Mouse (Mus musculus): Measurements from ENCODE around the gene Il12rb1. TPM values are rescaled to one million over a fixed set of nuclear protein-coding genes. Genes with fewer than 3 reads are reported as not detected.
A peak's percentile ranks its signal among the peaks of the same experiment; 100 is the strongest.

Il12rb1 gene
- total RNA-seq, 1 experiment from 2014 or later, result 2.7 TPM

GRCm38 (mm10) chr8:70795370-70795769, 12.9 kb upstream of the Il12rb1 start:
- no peak for ATAC-seq (replicated peaks; ENCODE audit: insufficient number of reproducible peaks, low FRiP score, low TSS enrichment, poor library complexity, severe bottlenecking)

GRCm38 (mm10) chr8:70796403-70797080, 11.7 kb upstream of the Il12rb1 start:
- ATAC-seq (replicated peaks; ENCODE audit: insufficient number of reproducible peaks, low FRiP score, low TSS enrichment, poor library complexity, severe bottlenecking), result no peak

- peak; percentile 39 for ATAC-seq (replicated peaks; ENCODE audit: insufficient number of reproducible peaks, low FRiP score, low TSS enrichment, poor library complexity, severe bottlenecking)
Observed at GRCm38 (mm10) chr8:70797081-70798070, 10.9 kb upstream of the Il12rb1 start.

GRCm38 (mm10) chr8:70798281-70798680, 10.0 kb upstream of the Il12rb1 start:
- no peak for ATAC-seq (replicated peaks; ENCODE audit: insufficient number of reproducible peaks, low FRiP score, low TSS enrichment, poor library complexity, severe bottlenecking)

- no peak for ATAC-seq (replicated peaks; ENCODE audit: insufficient number of reproducible peaks, low FRiP score, low TSS enrichment, poor library complexity, severe bottlenecking)
Observed at GRCm38 (mm10) chr8:70800648-70801047, 7.6 kb upstream of the Il12rb1 start.

GRCm38 (mm10) chr8:70801156-70801555, 7.1 kb upstream of the Il12rb1 start:
- ATAC-seq (replicated peaks; ENCODE audit: insufficient number of reproducible peaks, low FRiP score, low TSS enrichment, poor library complexity, severe bottlenecking), result no peak

GRCm38 (mm10) chr8:70801830-70802229, 6.4 kb upstream of the Il12rb1 start:
- no peak for ATAC-seq (replicated peaks; ENCODE audit: insufficient number of reproducible peaks, low FRiP score, low TSS enrichment, poor library complexity, severe bottlenecking)

- no peak for ATAC-seq (replicated peaks; ENCODE audit: insufficient number of reproducible peaks, low FRiP score, low TSS enrichment, poor library complexity, severe bottlenecking)
Observed at GRCm38 (mm10) chr8:70802786-70803510, 5.3 kb upstream of the Il12rb1 start.

GRCm38 (mm10) chr8:70803761-70804480, 4.3 kb upstream of the Il12rb1 start:
- ATAC-seq (replicated peaks; ENCODE audit: insufficient number of reproducible peaks, low FRiP score, low TSS enrichment, poor library complexity, severe bottlenecking), result peak; percentile 44

- ATAC-seq (replicated peaks; ENCODE audit: insufficient number of reproducible peaks, low FRiP score, low TSS enrichment, poor library complexity, severe bottlenecking), result peak; percentile 71
Observed at GRCm38 (mm10) chr8:70804481-70805206, 3.6 kb upstream of the Il12rb1 start, which contains the start of gene Mast3. Gene Mast3, minus strand, starts transcription at chr8:70805054.

- peak; percentile 61 for ATAC-seq (replicated peaks; ENCODE audit: insufficient number of reproducible peaks, low FRiP score, low TSS enrichment, poor library complexity, severe bottlenecking)
Observed at GRCm38 (mm10) chr8:70806541-70806940, 1.7 kb upstream of the Il12rb1 start.

- ATAC-seq (replicated peaks; ENCODE audit: insufficient number of reproducible peaks, low FRiP score, low TSS enrichment, poor library complexity, severe bottlenecking), result no peak
Observed at GRCm38 (mm10) chr8:70807304-70807703, 945 bp upstream of the Il12rb1 start.

GRCm38 (mm10) chr8:70808955-70809701, 879 bp downstream of the Il12rb1 start:
- ATAC-seq (replicated peaks; ENCODE audit: insufficient number of reproducible peaks, low FRiP score, low TSS enrichment, poor library complexity, severe bottlenecking), result no peak

- no peak for ATAC-seq (replicated peaks; ENCODE audit: insufficient number of reproducible peaks, low FRiP score, low TSS enrichment, poor library complexity, severe bottlenecking)
Observed at GRCm38 (mm10) chr8:70810962-70811680, 2.9 kb downstream of the Il12rb1 start.

- no peak for ATAC-seq (replicated peaks; ENCODE audit: insufficient number of reproducible peaks, low FRiP score, low TSS enrichment, poor library complexity, severe bottlenecking)
Observed at GRCm38 (mm10) chr8:70812055-70812454, 3.8 kb downstream of the Il12rb1 start.

- no peak for ATAC-seq (replicated peaks; ENCODE audit: insufficient number of reproducible peaks, low FRiP score, low TSS enrichment, poor library complexity, severe bottlenecking)
Observed at GRCm38 (mm10) chr8:70812885-70813284, 4.6 kb downstream of the Il12rb1 start.

- no peak for ATAC-seq (replicated peaks; ENCODE audit: insufficient number of reproducible peaks, low FRiP score, low TSS enrichment, poor library complexity, severe bottlenecking)
Observed at GRCm38 (mm10) chr8:70816679-70817078, 8.4 kb downstream of the Il12rb1 start.
